Mouse (Mus musculus): ENCODE measurements around the gene Bdkrb2. TPM values are rescaled to one million over a fixed set of nuclear protein-coding genes. Genes with fewer than 3 reads are reported as not detected.

Gene Bdkrb2
- total RNA-seq (2021), result under 1 TPM; 0.58 to 0.96 TPM
- long read RNA-seq, experiment 1, partial matches to known transcripts, result 0 of 2 reads
- long read RNA-seq, experiment 1, other reads (novel, unspliced or antisense), result 0 of 2 reads
- long read RNA-seq, experiment 2, result 0 reads

- peak in 1 of 2 experiments; percentile 21 for DNase-seq (ENCODE audit: low spot score in 2 of 2)
Observed at GRCm38 (mm10) chr12:105562936-105563680, at the start of gene Bdkrb2. TSS of gene Bdkrb2 (plus strand) at chr12:105563226.

GRCm38 (mm10) chr12:105514111-105514510, 48.9 kb upstream of the Bdkrb2 start:
- no peak for DNase-seq (ENCODE audit: low spot score in 2 of 2)

- no peak for DNase-seq (ENCODE audit: low spot score in 2 of 2)
Observed at GRCm38 (mm10) chr12:105517026-105517675, 45.9 kb upstream of the Bdkrb2 start.

- no peak for DNase-seq (ENCODE audit: low spot score in 2 of 2)
Observed at GRCm38 (mm10) chr12:105519851-105520250, 43.2 kb upstream of the Bdkrb2 start.

GRCm38 (mm10) chr12:105521170-105521762, 41.8 kb upstream of the Bdkrb2 start:
- DNase-seq (ENCODE audit: low spot score in 2 of 2), result no peak

GRCm38 (mm10) chr12:105523737-105524136, 39.3 kb upstream of the Bdkrb2 start:
- DNase-seq (ENCODE audit: low spot score in 2 of 2), result no peak

- DNase-seq (ENCODE audit: low spot score in 2 of 2), result no peak
Observed at GRCm38 (mm10) chr12:105526186-105526585, 36.8 kb upstream of the Bdkrb2 start.

- peak; percentile 9 to 23 for DNase-seq (ENCODE audit: low spot score in 2 of 2)
Observed at GRCm38 (mm10) chr12:105526829-105527228, 36.2 kb upstream of the Bdkrb2 start.

GRCm38 (mm10) chr12:105529545-105529944, 33.5 kb upstream of the Bdkrb2 start:
- no peak for DNase-seq (ENCODE audit: low spot score in 2 of 2)

GRCm38 (mm10) chr12:105531724-105532371, 31.2 kb upstream of the Bdkrb2 start:
- DNase-seq (ENCODE audit: low spot score in 2 of 2), result no peak

GRCm38 (mm10) chr12:105534842-105535241, 28.2 kb upstream of the Bdkrb2 start:
- no peak for DNase-seq (ENCODE audit: low spot score in 2 of 2)

GRCm38 (mm10) chr12:105535968-105536760, 26.9 kb upstream of the Bdkrb2 start:
- no peak for DNase-seq (ENCODE audit: low spot score in 2 of 2)

GRCm38 (mm10) chr12:105537162-105537561, 25.9 kb upstream of the Bdkrb2 start:
- DNase-seq (ENCODE audit: low spot score in 2 of 2), result no peak

- no peak for DNase-seq (ENCODE audit: low spot score in 2 of 2)
Observed at GRCm38 (mm10) chr12:105539649-105540048, 23.4 kb upstream of the Bdkrb2 start.

- DNase-seq (ENCODE audit: low spot score in 2 of 2), result no peak
Observed at GRCm38 (mm10) chr12:105541590-105542402, 21.2 kb upstream of the Bdkrb2 start.

GRCm38 (mm10) chr12:105542513-105542912, 20.5 kb upstream of the Bdkrb2 start:
- DNase-seq (ENCODE audit: low spot score in 2 of 2), result no peak

- DNase-seq (ENCODE audit: low spot score in 2 of 2), result no peak
Observed at GRCm38 (mm10) chr12:105543176-105543575, 19.9 kb upstream of the Bdkrb2 start.

GRCm38 (mm10) chr12:105543751-105544150, 19.3 kb upstream of the Bdkrb2 start:
- peak; percentile 55 to 63 for DNase-seq (ENCODE audit: low spot score in 2 of 2)

- DNase-seq (ENCODE audit: low spot score in 2 of 2), result no peak
Observed at GRCm38 (mm10) chr12:105544872-105545271, 18.2 kb upstream of the Bdkrb2 start.
